Mouse (Mus musculus): ENCODE results near the gene Il6st. TPM values are rescaled to one million over a fixed set of nuclear protein-coding genes. Genes with fewer than 3 reads are reported as not detected.

Gene Il6st
- polyA plus RNA-seq, 1 experiment, result 8.3 TPM

GRCm38 (mm10) chr13:112522261-112522660 lies 58.4 kb downstream of the Il6st start:
- Histone ChIP-seq H3K36me3 (ENCODE audit: control insufficient read depth, insufficient read depth, low read length) (no peaks in the 10 kb centered on the region), H3K4me1 (ENCODE audit: control insufficient read depth, insufficient read depth, insufficient read length, low read length) (no peaks in the 10 kb centered on the region), H3K27me3 (ENCODE audit: control insufficient read depth, insufficient read depth, low read length) (no peaks in the 10 kb centered on the region), H3K4me3 (ENCODE audit: low read depth, low read length) (no peak overlapping the region), H3K27ac (ENCODE audit: insufficient read depth, low read depth, low read length) (no peak overlapping the region)
- WGBS, result 73% methylated on average over 6 of the region's 6 CpGs
- TF ChIP-seq POLR2A (IDR thresholded peaks at IDR 0.05; ENCODE audit: low read depth, low read length) (no peak), CTCF (IDR thresholded peaks at IDR 0.05; ENCODE audit: extremely low read depth, insufficient read length, insufficient replicate concordance, low read depth, low read length) (no peak)

GRCm38 (mm10) chr13:112522896-112523295 lies 59.0 kb downstream of the Il6st start:
- Histone ChIP-seq H3K4me1 (ENCODE audit: control insufficient read depth, insufficient read depth, insufficient read length, low read length) (no peaks in the 10 kb centered on the region), H3K27ac (ENCODE audit: insufficient read depth, low read depth, low read length) (no peak overlapping the region), H3K36me3 (ENCODE audit: control insufficient read depth, insufficient read depth, low read length) (no peaks in the 10 kb centered on the region), H3K27me3 (ENCODE audit: control insufficient read depth, insufficient read depth, low read length) (no peaks in the 10 kb centered on the region), H3K4me3 (ENCODE audit: low read depth, low read length) (no peak overlapping the region)
- TF ChIP-seq POLR2A (IDR thresholded peaks at IDR 0.05; ENCODE audit: low read depth, low read length), result no peak
- TF ChIP-seq CTCF (IDR thresholded peaks at IDR 0.05; ENCODE audit: extremely low read depth, insufficient read length, insufficient replicate concordance, low read depth, low read length), result no peak
- 88% methylated on average over 3 of the region's 3 CpGs for WGBS

- TF ChIP-seq POLR2A (IDR thresholded peaks at IDR 0.05; ENCODE audit: low read depth, low read length) (no peak), CTCF (IDR thresholded peaks at IDR 0.05; ENCODE audit: extremely low read depth, insufficient read length, insufficient replicate concordance, low read depth, low read length) (no peak)
- WGBS, result 55% methylated on average over 10 of the region's 10 CpGs
- no peak overlapping the region for H3K4me3 ChIP-seq (ENCODE audit: low read depth, low read length)
- no peaks in the 10 kb centered on the region for H3K4me1 ChIP-seq (ENCODE audit: control insufficient read depth, insufficient read depth, insufficient read length, low read length)
- no peaks in the 10 kb centered on the region for H3K36me3 ChIP-seq (ENCODE audit: control insufficient read depth, insufficient read depth, low read length)
- no peaks in the 10 kb centered on the region for H3K27me3 ChIP-seq (ENCODE audit: control insufficient read depth, insufficient read depth, low read length)
- no peak overlapping the region for H3K27ac ChIP-seq (ENCODE audit: insufficient read depth, low read depth, low read length)
Measured at GRCm38 (mm10) chr13:112523346-112523970, 59.6 kb downstream of the Il6st start.

- H3K27me3 ChIP-seq (ENCODE audit: control insufficient read depth, insufficient read depth, low read length), result no peaks in the 10 kb centered on the region
- no peak for TF ChIP-seq CTCF (IDR thresholded peaks at IDR 0.05; ENCODE audit: extremely low read depth, insufficient read length, insufficient replicate concordance, low read depth, low read length)
- no peak for TF ChIP-seq POLR2A (IDR thresholded peaks at IDR 0.05; ENCODE audit: low read depth, low read length)
- no peak overlapping the region for H3K27ac ChIP-seq (ENCODE audit: insufficient read depth, low read depth, low read length)
- H3K36me3 ChIP-seq (ENCODE audit: control insufficient read depth, insufficient read depth, low read length), result no peaks in the 10 kb centered on the region
- no peaks in the 10 kb centered on the region for H3K4me1 ChIP-seq (ENCODE audit: control insufficient read depth, insufficient read depth, insufficient read length, low read length)
- H3K4me3 ChIP-seq (ENCODE audit: low read depth, low read length), result no peak overlapping the region
- WGBS, result 20% methylated on average over 1 of the region's 1 CpGs
Measured at GRCm38 (mm10) chr13:112527186-112527585, 63.3 kb downstream of the Il6st start.

- H3K36me3 ChIP-seq (ENCODE audit: control insufficient read depth, insufficient read depth, low read length), result no peaks in the 10 kb centered on the region
- H3K4me1 ChIP-seq (ENCODE audit: control insufficient read depth, insufficient read depth, insufficient read length, low read length), result no peaks in the 10 kb centered on the region
- H3K27me3 ChIP-seq (ENCODE audit: control insufficient read depth, insufficient read depth, low read length), result no peaks in the 10 kb centered on the region
- no peak overlapping the region for H3K27ac ChIP-seq (ENCODE audit: insufficient read depth, low read depth, low read length)
- TF ChIP-seq CTCF (IDR thresholded peaks at IDR 0.05; ENCODE audit: extremely low read depth, insufficient read length, insufficient replicate concordance, low read depth, low read length) (peak; percentile 92; the same call in 1 of the 2 replicates), POLR2A (IDR thresholded peaks at IDR 0.05; ENCODE audit: low read depth, low read length) (no peak)
- WGBS, result 10% methylated on average over 3 of the region's 3 CpGs
- no peak overlapping the region for H3K4me3 ChIP-seq (ENCODE audit: low read depth, low read length)
Measured at GRCm38 (mm10) chr13:112529893-112530292, 66.0 kb downstream of the Il6st start.

- WGBS, result 86% methylated on average over 6 of the region's 6 CpGs
- Histone ChIP-seq H3K36me3 (ENCODE audit: control insufficient read depth, insufficient read depth, low read length) (no peaks in the 10 kb centered on the region), H3K4me1 (ENCODE audit: control insufficient read depth, insufficient read depth, insufficient read length, low read length) (no peaks in the 10 kb centered on the region), H3K27ac (ENCODE audit: insufficient read depth, low read depth, low read length) (no peak overlapping the region), H3K27me3 (ENCODE audit: control insufficient read depth, insufficient read depth, low read length) (no peaks in the 10 kb centered on the region), H3K4me3 (ENCODE audit: low read depth, low read length) (no peak overlapping the region)
- TF ChIP-seq CTCF (IDR thresholded peaks at IDR 0.05; ENCODE audit: extremely low read depth, insufficient read length, insufficient replicate concordance, low read depth, low read length) (no peak), POLR2A (IDR thresholded peaks at IDR 0.05; ENCODE audit: low read depth, low read length) (no peak)
Measured at GRCm38 (mm10) chr13:112532235-112532634, 68.4 kb downstream of the Il6st start.

GRCm38 (mm10) chr13:112533556-112533955 lies 69.7 kb downstream of the Il6st start:
- TF ChIP-seq CTCF (IDR thresholded peaks at IDR 0.05; ENCODE audit: extremely low read depth, insufficient read length, insufficient replicate concordance, low read depth, low read length) (no peak), POLR2A (IDR thresholded peaks at IDR 0.05; ENCODE audit: low read depth, low read length) (no peak)
- Histone ChIP-seq H3K36me3 (ENCODE audit: control insufficient read depth, insufficient read depth, low read length) (no peaks in the 10 kb centered on the region), H3K4me1 (ENCODE audit: control insufficient read depth, insufficient read depth, insufficient read length, low read length) (no peaks in the 10 kb centered on the region), H3K27ac (ENCODE audit: insufficient read depth, low read depth, low read length) (no peak overlapping the region), H3K27me3 (ENCODE audit: control insufficient read depth, insufficient read depth, low read length) (no peaks in the 10 kb centered on the region), H3K4me3 (ENCODE audit: low read depth, low read length) (no peak overlapping the region)
- 63% methylated on average over 9 of the region's 9 CpGs for WGBS
